Mouse (Mus musculus): ENCODE results near the gene Lcn12.

DNA sequence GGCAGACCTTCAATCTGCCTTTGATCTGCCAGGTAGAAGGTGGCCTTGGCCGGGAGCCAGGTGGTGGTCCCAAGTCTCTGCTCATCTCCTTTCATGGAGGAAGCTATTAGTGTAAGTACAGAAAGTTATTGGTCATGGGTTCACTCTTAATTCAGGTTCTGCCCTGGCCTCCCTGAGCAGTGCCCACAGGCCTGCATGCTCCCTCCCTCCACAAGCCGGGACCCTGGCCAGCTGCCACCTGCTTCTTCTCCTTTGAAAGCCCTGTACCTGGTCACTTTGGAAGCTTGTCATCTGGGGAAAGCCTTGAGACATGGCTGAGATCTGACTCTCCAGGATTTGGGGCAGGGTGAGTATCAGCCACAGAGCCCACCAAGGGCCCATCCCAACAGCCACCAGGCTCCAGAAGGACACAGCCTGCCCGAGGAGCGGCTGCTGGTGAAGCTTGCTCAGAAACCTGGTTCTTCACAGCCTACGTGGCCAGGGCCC lies at the start of gene Lcn12:
- no peak for TF ChIP-seq EP300 (IDR thresholded peaks at IDR 0.05; ENCODE audit: insufficient read depth, low read depth, low read length)
- TF ChIP-seq CTCF (IDR thresholded peaks at IDR 0.05): no peak
